Mouse (Mus musculus): ENCODE results near the gene Fsd1.

The Fsd1 gene

DNA sequence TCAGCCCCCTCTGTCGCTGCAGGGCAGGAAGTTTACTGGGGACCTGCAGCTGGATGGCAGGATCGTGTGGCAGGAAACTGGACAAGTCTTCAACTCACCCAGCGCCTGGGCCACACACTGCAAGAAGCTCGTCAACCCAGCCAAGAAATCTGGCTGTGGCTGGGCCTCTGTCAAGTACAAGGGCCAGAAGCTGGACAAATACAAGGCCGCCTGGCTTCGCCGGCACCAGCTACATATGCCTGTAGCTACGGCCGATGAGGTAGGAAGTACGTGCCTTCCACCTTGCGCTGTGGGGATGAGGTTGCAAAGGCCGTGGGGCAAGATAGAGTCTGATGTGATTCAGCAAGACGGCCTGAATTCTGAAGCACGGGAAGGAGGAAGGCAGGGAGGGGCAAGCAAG is 23.9 kb downstream of the Fsd1 start:
- DNase-seq = no peak

DNA sequence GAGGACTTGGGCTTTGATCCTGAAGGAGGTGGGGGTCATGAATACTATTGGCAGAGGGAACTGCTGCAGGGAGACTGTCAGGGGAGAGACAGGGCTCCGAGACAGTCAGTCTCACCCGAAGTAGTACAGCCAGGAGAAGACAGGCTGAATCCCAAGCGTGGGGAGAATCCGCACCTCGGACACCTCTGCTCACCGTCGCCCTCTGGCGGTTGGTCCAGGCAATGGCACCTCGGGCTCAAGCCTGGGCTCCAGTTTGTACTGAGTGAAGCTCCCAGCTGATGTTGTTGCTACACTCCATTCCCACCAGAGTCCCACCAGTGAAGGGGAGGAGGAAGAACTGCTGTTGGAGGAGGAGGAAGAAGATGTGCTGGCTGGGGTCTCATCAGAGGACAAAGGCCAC is 24.4 kb downstream of the Fsd1 start:
- DNase-seq = peak; percentile 86

DNA sequence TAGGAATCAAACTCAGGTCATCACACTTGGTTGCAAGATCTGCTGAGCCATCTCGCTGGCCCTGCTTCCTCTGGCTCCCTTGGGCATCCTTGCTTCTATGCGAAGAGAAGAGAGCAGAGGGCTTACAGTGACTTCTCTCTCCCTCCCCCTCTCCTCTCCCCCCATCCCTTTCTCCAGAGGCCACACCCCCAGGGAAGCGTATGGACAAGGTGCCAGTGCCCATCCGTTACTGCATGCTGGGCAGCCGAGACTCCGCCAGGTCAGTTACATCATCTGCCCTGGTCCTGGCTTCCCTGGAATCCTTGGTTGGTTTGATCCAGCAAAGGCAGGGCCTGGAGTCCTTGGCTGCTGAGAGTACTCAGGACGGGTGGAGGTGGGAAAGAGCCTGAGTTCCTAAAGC is 25.1 kb downstream of the Fsd1 start:
- no peak for DNase-seq

DNA sequence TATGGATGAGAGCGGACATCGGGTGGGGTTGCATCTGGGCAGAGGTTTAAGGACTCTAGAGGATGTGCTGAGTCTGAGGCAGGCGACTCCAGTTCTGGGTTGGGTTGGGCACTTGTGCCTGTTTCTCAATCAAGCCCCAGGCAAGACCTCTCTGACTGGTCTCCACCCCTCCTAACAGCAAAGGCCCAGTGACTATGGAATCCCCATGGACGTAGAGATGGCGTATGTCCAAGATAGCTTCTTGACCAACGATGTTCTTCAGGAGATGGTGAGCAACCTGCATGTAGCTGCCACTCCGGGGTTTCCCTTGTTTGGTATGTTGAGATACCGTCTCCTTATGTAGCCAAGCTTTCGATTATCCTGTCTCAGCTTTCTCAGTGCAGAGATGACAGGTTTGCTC is 29.0 kb downstream of the Fsd1 start:
- no peak for DNase-seq

DNA sequence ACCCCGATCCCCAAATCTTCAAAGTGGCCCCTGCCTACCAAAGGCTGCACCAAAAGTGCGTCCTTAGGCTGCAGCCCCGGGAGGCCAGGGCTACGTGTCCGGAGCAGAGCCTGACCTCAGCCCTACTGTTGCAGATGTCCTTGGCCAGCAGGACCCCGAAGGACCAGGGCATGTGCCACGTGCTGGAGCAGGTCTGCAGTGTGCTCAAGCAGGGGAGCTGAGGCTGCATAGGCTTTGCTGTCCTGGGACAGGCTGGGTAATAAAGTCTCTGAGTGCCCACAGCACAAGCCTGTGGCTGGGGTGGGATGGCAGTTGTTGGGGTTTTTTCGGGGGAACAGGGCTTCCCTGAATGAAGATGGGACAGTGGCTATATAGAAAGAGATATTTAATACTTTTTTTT is 30.1 kb downstream of the Fsd1 start:
- DNase-seq = no peak

DNA sequence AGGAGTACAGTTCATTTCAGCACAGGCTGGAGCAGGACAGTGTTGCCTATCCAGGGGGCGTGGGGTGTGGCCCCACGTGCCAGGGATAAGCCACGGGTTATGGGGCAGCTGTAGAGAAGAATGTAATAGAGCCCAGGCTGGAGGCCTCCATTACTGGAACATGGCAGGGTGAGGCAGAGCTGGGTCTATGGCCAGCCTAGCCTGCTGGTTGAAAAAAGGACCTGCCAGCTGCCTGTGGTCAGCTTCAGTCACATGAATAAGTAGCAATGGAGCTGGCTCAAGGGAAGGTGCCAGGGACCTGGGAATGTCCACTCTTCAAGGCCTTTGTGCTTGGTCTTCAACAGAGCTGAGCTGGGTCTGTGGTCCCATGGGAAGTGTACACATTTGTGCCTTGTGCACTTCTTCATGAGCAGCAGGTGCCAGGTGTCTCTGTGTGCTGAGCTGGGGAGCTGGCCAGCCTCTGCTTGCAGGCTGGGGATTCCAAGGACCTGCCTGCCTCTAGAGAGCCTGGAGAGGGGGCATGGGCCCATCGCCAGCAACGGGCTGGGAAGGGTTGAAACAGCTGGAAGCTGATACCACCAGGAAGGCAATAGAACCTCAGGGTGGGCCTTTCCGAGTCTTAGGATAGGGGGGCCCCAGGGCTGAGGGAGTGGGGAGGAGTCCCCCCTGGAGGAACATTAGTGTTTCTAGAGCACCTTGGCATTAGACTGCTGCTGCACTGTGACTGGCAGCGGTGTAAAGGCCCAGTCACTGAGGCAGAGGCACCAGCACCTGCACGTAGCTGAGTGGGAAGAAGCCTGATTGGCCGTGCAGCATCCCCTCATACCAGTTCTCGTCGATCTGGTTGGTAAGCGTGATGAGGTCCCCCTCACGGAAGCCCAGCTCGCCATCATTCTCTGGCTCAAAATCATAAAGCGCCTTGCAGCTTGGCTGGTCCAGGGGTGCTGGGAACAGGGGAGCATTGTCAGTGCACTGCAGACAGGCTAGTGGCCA is 30.8 kb downstream of the Fsd1 start:
- no peak for DNase-seq

DNA sequence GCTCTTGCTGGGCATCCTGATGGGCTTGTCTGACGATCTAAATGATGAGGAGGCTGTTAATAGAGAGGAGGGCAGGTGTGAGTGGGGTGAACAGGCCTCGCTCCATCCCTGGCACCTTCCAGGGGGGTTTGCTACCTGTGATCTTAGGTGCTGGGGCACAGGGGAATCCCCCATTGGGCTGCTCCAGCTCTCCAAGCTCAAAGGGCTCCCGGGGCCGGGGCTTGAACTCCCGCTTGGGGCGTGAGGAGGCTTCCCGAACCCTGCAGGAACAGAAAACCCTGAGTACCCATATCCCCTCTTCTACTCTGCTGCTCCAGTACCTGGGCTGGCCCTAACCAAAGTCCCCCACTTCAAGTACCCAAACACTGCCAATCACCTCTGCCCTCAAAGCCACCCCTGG is 31.5 kb downstream of the Fsd1 start:
- DNase-seq = no peak

DNA sequence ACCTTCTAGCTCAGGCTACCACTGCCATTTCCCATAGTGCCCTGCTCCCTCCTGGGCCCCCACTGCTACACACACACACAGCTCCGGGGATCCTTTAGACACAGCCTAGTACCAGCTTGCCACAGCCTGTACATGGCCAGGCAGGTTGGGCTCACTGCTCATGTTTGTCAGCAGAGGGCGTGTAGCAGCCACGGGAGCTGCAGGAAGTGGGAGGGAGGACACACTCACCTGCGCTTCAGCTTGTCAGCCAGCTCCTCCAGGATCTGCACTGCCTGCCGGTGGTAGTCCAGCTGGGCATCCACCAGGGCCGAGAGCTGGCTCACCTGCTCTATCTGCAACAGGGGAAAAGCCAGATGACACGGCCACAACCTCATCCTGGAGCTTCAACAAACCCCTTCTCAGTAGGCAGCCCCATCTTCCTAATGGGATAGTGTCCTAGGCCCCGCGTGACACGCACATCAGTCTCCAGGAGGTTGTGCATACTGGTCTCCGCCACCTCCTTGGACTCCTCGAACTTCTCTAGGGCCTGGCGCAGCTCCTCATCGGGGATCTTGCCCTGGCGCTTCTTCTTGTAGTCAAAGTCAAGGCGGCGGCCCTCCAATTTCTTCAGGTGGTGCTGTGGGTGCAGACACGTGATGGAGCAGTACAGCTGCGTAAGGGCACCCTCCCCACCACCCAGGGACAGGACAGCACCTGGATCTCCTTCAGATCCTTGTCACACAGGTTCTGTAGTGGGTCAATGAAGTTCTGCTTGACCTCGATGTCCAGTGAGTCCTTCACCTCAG is 32.2 kb downstream of the Fsd1 start:
- DNase-seq = peak; percentile 86

DNA sequence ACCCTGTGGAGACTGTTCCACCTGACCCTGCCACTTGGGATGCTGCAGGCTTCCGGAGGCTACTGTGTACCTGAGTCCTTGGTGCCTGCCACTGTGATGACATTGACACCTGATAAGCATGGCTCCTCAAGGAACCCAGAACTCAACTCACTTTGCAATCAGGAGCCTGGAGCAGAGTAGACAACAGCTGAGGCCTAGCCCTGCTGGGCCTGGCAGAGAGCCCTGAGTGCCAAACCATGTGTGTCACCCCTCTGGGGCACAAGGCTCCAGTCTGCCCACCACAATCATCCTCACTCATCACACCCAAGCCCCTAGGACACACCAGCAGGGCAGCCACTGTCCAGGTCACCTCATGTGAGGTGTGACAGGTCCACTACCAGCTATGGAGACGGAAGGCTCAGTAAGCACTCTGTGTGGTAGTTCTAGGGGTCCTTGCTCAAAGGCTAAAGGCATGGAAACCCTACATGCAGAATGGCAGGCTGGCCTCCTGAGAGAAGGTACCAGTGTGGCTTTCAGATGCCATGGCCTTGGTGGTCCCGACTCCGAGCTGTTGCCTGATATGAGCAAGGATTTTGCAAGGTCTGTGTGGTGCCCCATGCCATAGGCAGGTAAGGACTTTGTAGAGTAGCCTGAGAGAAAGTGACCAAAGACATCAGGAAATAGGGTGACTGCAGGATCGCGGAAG is 34.2 kb downstream of the Fsd1 start:
- DNase-seq = no peak

DNA sequence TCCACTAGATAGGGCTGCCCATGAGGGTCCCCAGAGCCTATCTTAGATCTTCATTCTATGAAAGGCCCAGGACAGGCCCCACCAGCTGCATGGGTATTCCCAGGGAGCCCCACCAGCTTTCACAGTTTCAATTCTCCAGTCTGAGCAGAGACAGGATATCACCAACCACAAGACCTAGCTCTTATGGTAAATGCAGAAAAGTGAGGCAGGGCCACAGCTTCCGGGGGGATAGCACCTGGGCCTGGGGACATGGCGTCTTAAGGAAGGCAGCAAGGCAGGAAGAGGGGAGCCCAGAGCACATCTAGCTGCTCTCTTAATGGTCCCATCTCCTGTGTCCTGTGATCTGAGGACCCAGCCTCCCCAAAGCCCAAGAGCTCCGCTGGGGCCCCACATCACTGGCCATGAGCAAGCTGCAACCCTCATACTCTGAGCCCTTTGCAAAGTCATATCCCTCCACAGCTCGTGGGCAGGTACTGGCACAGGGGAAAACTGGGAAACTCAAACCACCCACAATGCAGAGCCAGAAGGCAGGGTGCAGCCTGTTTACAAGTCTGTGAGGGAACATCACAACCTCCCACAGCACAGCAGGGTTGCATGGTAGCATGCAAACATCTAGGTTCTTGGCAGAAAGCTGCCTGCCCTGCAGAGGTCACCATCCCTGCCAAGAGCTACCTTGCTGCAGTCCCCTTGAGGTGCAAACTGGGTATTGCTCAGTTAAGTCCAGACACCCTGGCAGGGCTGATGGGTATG is 35.0 kb downstream of the Fsd1 start:
- DNase-seq = peak; percentile 87

DNA sequence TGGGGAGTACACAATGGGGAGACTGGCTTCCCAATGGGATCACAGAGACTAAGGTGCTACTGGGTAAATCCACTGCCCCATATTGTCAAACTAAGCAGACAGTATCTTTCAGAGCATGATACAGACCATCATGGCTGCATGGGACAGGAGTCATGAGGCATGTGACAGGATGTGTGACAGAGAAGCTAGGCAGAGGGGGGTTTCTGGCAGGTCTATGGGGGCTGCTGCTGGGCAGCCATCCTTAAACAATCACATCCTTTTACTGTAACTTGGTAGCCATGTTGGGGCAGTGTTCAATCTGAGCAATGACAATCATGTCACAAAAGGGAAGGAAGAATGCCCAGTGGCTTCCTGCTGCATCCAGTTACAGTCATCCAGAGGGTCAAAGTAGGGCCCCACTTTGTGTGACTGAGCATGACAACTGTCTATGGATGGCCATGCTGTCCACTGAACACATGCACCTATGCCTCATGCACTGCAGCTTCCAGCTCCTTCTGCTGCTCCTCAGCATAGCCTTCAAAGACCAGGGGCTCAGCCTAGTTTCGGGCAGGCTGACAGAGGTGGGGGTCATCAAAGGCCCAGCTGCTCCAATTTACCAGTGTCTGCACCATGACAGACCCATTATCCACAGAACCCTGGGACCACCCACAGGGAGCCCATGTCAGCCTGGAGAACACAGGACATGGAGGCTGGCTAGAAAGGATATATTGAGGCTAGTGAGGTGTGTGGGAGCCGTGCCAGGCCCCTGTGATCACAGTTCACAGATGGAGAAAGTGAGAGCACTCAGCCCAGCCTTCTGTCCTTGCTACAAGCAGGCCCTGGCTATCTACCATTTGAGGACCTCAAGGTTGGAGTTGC is 36.1 kb downstream of the Fsd1 start:
- DNase-seq = peak; percentile 44

DNA sequence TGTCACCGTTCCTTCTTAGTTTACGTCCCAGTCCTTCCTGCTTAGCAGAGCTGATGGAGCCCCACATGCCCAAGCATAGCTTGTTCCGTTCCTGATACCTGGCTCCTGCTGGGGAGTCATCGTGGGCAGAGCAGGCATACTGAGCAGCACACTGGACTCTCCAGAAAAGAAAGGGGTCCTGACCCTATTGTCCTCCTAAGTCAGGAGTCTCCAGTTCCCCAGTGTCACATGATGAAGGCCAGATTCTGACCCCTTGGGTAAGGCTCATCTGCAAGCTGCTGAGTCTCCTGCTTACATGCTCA is 36.6 kb downstream of the Fsd1 start:
- DNase-seq = no peak

DNA sequence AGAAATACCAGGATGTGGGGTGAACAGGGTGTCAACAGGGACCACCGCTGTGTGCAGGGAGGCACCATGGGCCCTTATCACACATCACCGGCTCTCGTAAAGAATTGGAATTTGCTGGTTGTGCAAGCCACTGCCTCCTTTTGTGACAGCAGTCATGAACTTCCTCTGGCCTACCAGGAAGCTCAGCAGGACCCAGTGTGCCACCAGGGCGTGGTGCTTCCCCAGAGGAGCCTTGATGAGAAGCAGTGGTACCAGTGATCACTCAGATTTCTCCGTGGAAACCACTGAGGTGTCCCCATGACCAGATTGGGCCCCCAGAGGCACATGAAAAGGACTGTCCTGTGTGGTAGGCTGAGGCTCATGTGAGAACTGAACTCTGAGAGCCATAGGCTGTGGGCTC is 37.1 kb downstream of the Fsd1 start:
- DNase-seq = no peak

DNA sequence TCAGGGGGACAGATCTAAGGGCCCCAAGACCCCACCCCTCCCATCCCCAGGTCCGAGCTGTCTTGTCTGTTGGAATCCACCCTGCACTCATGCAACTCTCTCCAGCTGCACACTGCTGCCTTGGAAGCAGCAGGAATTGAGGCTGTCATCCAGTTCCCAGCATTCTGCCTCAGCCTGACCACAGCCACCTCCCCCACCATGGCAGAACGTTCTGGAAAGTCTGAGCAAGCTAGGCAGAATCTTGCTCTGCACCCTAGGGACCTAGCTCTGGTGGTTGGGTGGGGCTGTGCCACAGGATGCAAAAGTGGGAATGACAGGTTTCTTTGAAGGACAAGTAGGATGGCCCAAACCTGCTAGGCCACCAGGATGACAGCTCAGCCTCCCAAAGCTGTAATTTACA is 38.2 kb downstream of the Fsd1 start:
- no peak for DNase-seq

DNA sequence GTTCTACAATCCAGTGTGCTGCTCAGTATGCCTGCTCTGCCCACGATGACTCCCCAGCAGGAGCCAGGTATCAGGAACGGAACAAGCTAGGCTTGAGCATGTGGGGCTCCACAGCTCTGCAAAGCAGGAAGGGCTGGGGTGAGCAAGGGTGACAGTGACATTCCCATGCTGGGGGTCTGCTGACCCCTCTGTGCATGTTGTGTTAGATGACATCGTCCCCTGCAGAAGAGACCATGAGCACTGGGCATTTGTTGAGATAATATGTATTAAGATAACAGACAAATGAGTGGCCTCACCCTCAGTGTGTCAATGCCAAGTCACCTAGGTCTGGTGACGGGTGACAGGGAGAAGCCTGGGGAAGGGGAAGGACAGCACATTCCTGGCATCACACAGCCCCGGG is 38.6 kb downstream of the Fsd1 start:
- no peak for DNase-seq

DNA sequence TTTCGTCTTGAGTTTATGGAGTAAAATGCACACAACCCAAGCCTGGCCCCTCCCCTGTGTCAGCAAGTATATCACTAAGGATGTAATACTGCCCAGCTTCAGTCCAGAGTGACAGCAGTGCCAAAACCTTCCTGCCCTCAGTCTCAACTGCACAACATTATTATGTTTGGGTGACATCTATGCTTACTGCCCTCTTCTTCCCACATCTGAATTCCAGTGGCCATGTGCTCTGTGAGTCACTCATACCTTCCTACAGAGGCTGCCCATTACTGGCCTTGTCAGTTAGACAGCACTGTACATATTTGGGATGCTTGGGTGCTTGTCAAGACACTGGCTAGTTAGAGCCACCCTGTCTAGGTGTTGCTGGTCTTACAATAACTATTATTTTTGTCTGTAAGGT is 40.0 kb downstream of the Fsd1 start:
- DNase-seq = no peak

DNA sequence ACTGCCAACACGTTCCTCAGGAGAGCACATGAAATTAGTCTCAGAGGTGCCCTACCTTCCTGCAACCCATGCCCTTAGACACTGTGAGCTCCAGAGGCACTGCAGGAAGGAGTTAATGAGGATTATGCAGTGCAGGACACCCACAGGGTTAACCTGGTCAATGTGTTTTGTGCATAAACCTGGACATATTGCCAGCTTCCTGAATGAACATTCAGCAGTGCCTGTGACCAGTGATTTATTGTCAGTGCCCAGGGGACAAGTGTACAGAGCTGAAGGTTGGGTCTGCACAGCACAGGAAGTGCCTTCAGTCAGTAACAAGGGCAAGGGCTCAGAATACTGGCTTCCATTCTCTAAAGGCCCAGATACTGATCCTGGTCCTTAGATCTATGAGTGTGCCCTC is 40.6 kb downstream of the Fsd1 start:
- DNase-seq = no peak

DNA sequence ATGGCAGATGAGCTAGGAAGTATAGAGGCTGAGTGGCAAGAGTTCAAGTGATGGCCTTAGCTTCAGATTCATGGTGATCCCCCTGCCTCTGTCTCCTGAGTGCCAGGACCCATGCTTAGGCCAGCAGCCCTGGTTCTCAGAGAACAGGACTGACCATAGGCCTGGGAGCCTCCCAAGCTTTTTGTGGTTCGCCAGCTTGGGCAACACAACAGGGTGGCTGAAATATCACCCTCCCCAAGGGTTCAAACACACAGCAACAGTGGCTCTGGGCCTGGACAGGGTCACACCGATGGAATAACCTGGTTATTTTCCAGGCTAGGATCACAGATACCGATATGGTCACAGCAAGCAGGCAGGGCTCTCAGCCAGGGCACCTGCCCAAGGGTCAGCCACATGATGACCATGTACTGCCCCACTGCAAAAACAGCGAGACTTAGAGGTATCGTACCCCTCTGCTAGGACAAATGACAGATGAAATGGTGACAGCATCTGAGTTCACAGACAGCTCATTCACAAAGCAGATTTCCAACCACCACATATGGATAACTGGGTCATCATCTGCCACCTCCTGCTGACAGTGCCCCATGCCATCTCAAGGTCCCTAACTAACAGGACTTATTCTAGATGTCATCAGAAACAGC is 41.6 kb downstream of the Fsd1 start:
- DNase-seq = no peak

DNA sequence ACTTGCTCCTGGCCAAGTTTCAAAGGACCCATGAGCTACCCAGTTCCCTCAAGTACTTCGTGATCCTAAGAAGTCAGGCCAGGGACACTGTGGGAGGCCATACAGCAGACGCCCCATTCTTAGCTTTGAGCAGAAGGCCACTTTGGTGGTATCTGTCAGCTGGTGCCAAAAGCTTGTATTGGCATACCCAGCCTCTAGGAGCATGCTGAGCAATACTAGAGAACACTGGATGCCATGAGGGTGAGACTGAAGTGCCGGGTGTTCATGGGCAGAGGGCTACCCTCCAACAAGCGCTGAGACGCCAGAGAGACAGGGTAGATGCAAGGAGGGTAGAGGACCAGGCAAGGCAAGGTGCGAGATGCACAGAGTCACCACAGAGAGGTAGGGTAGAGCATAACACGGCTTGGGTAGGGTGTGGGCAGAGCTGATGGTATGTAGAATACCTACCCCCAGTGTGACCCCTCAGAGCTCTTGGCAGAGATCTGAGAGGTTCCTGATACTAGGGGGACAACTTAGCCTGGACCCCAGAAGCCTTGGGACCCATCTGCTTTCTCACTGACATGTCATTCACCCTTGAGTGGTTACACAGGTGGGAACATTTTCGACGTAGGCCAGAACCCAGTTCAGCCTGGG is 44.0 kb downstream of the Fsd1 start:
- DNase-seq = no peak

DNA sequence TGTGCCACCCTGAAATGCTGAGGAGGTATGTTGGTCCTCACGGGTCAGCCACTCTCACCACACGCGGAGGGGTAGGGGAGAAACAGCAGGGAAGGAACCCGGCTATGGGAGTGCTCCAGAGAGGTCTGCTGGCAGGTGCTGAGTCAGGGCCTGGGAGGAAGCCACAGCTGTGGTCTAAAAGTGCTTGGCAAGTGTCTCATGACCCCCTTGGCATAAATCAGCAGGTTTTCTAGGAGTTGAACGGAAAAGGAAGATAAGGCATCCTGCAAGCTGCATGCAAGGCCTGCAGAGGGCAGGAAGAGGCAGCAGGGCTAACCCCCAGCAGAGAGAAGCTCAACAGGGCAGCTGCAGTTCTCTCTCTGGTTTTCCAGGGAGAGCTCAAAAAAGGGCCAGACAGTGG is 44.6 kb downstream of the Fsd1 start:
- DNase-seq = peak; percentile 56

DNA sequence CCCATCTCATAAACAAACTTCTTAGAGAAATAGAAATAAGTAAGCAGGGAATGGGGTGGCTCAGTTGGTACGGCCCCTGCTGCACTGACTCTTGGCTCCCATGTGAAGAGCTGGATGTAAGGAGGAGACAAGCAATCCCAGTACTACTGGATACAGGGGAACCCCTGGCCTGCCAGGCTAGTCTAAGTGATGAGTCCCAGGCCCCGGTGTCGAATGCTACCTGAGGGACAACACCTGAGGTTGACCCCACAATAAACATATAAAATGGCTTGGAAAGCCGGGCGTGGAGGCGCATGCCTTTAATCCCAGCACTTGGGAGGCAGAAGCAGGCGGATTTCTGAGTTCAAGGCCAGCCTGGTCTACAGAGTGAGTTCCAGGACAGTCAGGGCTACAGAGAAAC is 45.1 kb downstream of the Fsd1 start:
- no peak for DNase-seq

Measured in thymus, postnatal 14 days (tissue).